Mouse (Mus musculus) cerebellum, adult 2 months (tissue): ENCODE data around the gene Mgat4b.

Source experiments
- CTCF ChIP-seq: fragments of 200-500 bp; IDR thresholded peaks from 2 replicates; pipeline ENCODE4 v1.5.1; 2011; ENCODE audit warnings: low read depth, mild to moderate bottlenecking, control low read depth, low read length, moderate library complexity, borderline replicate concordance; ENCODE audit not compliant: insufficient read depth
- POLR2A ChIP-seq: fragments of 200-500 bp; IDR thresholded peaks from 2 replicates; pipeline ENCODE4 v1.6.1; 2011; ENCODE audit warnings: low read length, control low read depth, borderline replicate concordance; ENCODE audit not compliant: insufficient read depth

- no peak for TF ChIP-seq CTCF
- no peak for TF ChIP-seq POLR2A
Measured at GRCm38 (mm10) chr11:50207344-50207743, 3.3 kb upstream of the Mgat4b start.
